Mouse (Mus musculus) CH12.LX (cell line): ENCODE measurements around the gene Gabra6. TPM values are rescaled to one million over a fixed set of nuclear protein-coding genes. Genes with fewer than 3 reads are reported as not detected.

Experiments used
- DNase-seq: peaks from one replicate; pipeline ENCODE4 v3.0.0-alpha.2; 2013; ENCODE audit errors: extremely low read depth
- H3K27ac ChIP-seq: 2 replicates; pipeline ENCODE4 v1.5.1; 2012; ENCODE audit warnings: low read depth, mild to moderate bottlenecking, control low read depth, moderate library complexity; ENCODE audit not compliant: insufficient read depth
- H3K27me3 ChIP-seq: replicated peaks from 2 replicates; pipeline ENCODE3; 2012; ENCODE audit warnings: inconsistent platforms
- H3K36me3 ChIP-seq, 2 experiments: replicated peaks in 1 of 2; 2 replicates each; pipeline versions ENCODE3 to v1.6.1; 2012; ENCODE audit warnings: inconsistent platforms in 1 of 2, low read length in 1 of 2, mild to moderate bottlenecking in 1 of 2, mixed read lengths in 1 of 2, moderate library complexity in 1 of 2; ENCODE audit not compliant: control insufficient read depth in 1 of 2, insufficient read depth in 1 of 2
- H3K4me1 ChIP-seq, 2 experiments: 2 replicates each; pipeline ENCODE4 v1.6.1; 2012; ENCODE audit warnings: inconsistent platforms in 1 of 2, moderate library complexity in 1 of 2; ENCODE audit not compliant: insufficient read depth in 2 of 2, control insufficient read depth in 1 of 2
- H3K4me2 ChIP-seq: 2 replicates; pipeline ENCODE4 v1.6.1; 2012; ENCODE audit warnings: low read depth, mild to moderate bottlenecking, control low read depth; ENCODE audit not compliant: poor library complexity, insufficient read depth, severe bottlenecking
- H3K4me3 ChIP-seq, 3 experiments: fragments of 150-350 bp in 1 of 3; sonication (generic) in 1 of 3; replicated peaks in 1 of 3; 2 replicates each; pipeline versions ENCODE3 to v1.5.1; 2011 to 2012; ENCODE audit warnings: low read depth in 2 of 3, low read length in 2 of 3, mild to moderate bottlenecking in 2 of 3, moderate library complexity in 2 of 3, control low read depth in 1 of 3, improper control_type of control experiment in 1 of 3, inconsistent platforms in 1 of 3, mixed read lengths in 1 of 3; ENCODE audit not compliant: poor library complexity in 1 of 3
- H3K79me2 ChIP-seq: replicated peaks from 2 replicates; pipeline ENCODE4 v1.6.1; 2012; ENCODE audit warnings: mild to moderate bottlenecking, moderate library complexity; ENCODE audit not compliant: control insufficient read depth, poor library complexity, insufficient read depth, severe bottlenecking; ENCODE audit errors: extremely low read depth
- H3K9ac ChIP-seq: 2 replicates; pipeline ENCODE4 v1.6.1; 2012; ENCODE audit warnings: low read depth, mild to moderate bottlenecking, control low read depth, moderate library complexity; ENCODE audit not compliant: insufficient read depth
- H3K9me3 ChIP-seq: replicated peaks from 2 replicates; pipeline ENCODE3; 2012; ENCODE audit warnings: low read length, inconsistent platforms, mixed read lengths
- BHLHE40 ChIP-seq: IDR thresholded peaks from 2 replicates; pipeline ENCODE4 v1.6.1; 2011; ENCODE audit warnings: mild to moderate bottlenecking, low read depth, low read length, improper control_type of control experiment
- CTCF ChIP-seq, 2 experiments: IDR thresholded peaks in 1 of 2; conservative IDR thresholded peaks in 1 of 2; 2 replicates each; pipeline ENCODE4 v1.5.1; 2011 to 2012; ENCODE audit warnings: low read depth in 2 of 2, low read length in 2 of 2, improper control_type of control experiment in 1 of 2, inconsistent platforms in 1 of 2, mild to moderate bottlenecking in 1 of 2, moderate library complexity in 1 of 2
- E2F4 ChIP-seq: IDR thresholded peaks from 2 replicates; pipeline ENCODE4 v1.6.1; 2011; ENCODE audit warnings: low read depth, low read length, improper control_type of control experiment; ENCODE audit not compliant: insufficient replicate concordance
- EP300 ChIP-seq: IDR thresholded peaks from 2 replicates; pipeline ENCODE4 v1.6.1; 2011; ENCODE audit warnings: low read length, improper control_type of control experiment
- GABPA ChIP-seq: IDR thresholded peaks from 2 replicates; pipeline ENCODE4 v1.6.1; 2012; ENCODE audit warnings: low read depth, low read length, improper control_type of control experiment, inconsistent platforms; ENCODE audit not compliant: insufficient replicate concordance
- HCFC1 ChIP-seq: IDR thresholded peaks from 2 replicates; pipeline ENCODE4 v1.6.1; 2012; ENCODE audit warnings: low read depth, mild to moderate bottlenecking, inconsistent platforms, low read length, improper control_type of control experiment
- IRF4 ChIP-seq: IDR thresholded peaks from 2 replicates; pipeline ENCODE4 v1.6.1; 2014; ENCODE audit warnings: low read depth, mild to moderate bottlenecking, inconsistent platforms, low read length, improper control_type of control experiment
- JUND ChIP-seq: conservative IDR thresholded peaks from 2 replicates; pipeline ENCODE4 v1.6.1; 2011; ENCODE audit warnings: low read depth, low read length, improper control_type of control experiment
- KAT2A ChIP-seq: IDR thresholded peaks from 2 replicates; pipeline ENCODE4 v1.6.1; 2012; ENCODE audit warnings: low read length, improper control_type of control experiment, inconsistent platforms; ENCODE audit not compliant: insufficient replicate concordance
- MAX ChIP-seq: IDR thresholded peaks from 2 replicates; pipeline ENCODE4 v1.6.1; 2011; ENCODE audit warnings: low read length, improper control_type of control experiment
- MAZ ChIP-seq: IDR thresholded peaks from 2 replicates; pipeline ENCODE4 v1.6.1; 2012; ENCODE audit warnings: low read depth, mild to moderate bottlenecking, inconsistent platforms, low read length, improper control_type of control experiment, moderate library complexity
- MEF2A ChIP-seq: IDR thresholded peaks from 2 replicates; pipeline ENCODE4 v1.6.1; 2014; ENCODE audit warnings: low read depth, mild to moderate bottlenecking, inconsistent platforms, low read length, improper control_type of control experiment, borderline replicate concordance
- POLR2A ChIP-seq: IDR thresholded peaks from 2 replicates; pipeline ENCODE4 v1.6.1; 2011; ENCODE audit warnings: low read depth, mild to moderate bottlenecking, improper control_type of control experiment, low read length
- SMC3 ChIP-seq: IDR thresholded peaks from 2 replicates; pipeline ENCODE4 v1.6.1; 2011; ENCODE audit warnings: low read depth, low read length, improper control_type of control experiment
- TBP ChIP-seq: conservative IDR thresholded peaks from 2 replicates; pipeline ENCODE4 v1.6.1; 2011; ENCODE audit warnings: low read depth, low read length, improper control_type of control experiment
- TCF12 ChIP-seq: IDR thresholded peaks from 2 replicates; pipeline ENCODE4 v1.6.1; 2014; ENCODE audit warnings: low read depth, mild to moderate bottlenecking, inconsistent platforms, low read length, improper control_type of control experiment
- UBTF ChIP-seq: IDR thresholded peaks from 2 replicates; pipeline ENCODE4 v1.6.1; 2012; ENCODE audit warnings: low read depth, mild to moderate bottlenecking, inconsistent platforms, low read length, improper control_type of control experiment, moderate library complexity
- USF1 ChIP-seq: IDR thresholded peaks from 2 replicates; pipeline ENCODE4 v1.6.1; 2014; ENCODE audit warnings: low read depth, mild to moderate bottlenecking, inconsistent platforms, low read length, improper control_type of control experiment
- USF2 ChIP-seq: conservative IDR thresholded peaks from 2 replicates; pipeline ENCODE4 v1.6.1; 2011; ENCODE audit warnings: low read depth, low read length, improper control_type of control experiment
- ZC3H11A ChIP-seq: IDR thresholded peaks from 2 replicates; pipeline ENCODE4 v1.6.1; 2012; ENCODE audit warnings: low read depth, mild to moderate bottlenecking, inconsistent platforms, low read length, improper control_type of control experiment
- dilution Hi-C: fragments of 300-500 bp; cut with MboI; formaldehyde crosslinking; loops from 2 replicates; pipeline ENCODE4 v1.14.3; 2020; ENCODE audit warnings: low sequenced_read_pairs; ENCODE audit not compliant: extremely low pct_unique_long_range_greater_than_20kb, extremely low pct_ligation_motif_present
- in situ Hi-C: fragments of 300-500 bp; cut with MboI; formaldehyde crosslinking; loops from 3 replicates; pipeline ENCODE4 v1.14.3; 2019; ENCODE audit warnings: low sequenced_read_pairs, low pct_ligation_motif_present, low pct_unique_long_range_greater_than_20kb, mixed read lengths
- polyA plus RNA-seq: library from polyadenylated mRNA; unstranded; fragments of >175 nt; gene quantifications from 2 replicates; pipeline ENCODE4 v1.2.1, GENCODE M21; 2012; ENCODE audit warnings: low read depth; ENCODE audit not compliant: insufficient read length
- total RNA-seq, 2 experiments: library from RNA; depleted of rRNA; stranded (reverse); fragments of 300-350 nt in 1 of 2; fragments of >200 nt in 1 of 2; gene quantifications; 2 replicates each; pipeline ENCODE4 v1.2.3; 2012 to 2014

Gene Gabra6
- total RNA-seq (2012; rRNA removed), result not detected in 2 replicates
- not detected in 2 replicates for total RNA-seq (2014; rRNA removed)
- polyA plus RNA-seq, result not detected in 2 replicates

DNA sequence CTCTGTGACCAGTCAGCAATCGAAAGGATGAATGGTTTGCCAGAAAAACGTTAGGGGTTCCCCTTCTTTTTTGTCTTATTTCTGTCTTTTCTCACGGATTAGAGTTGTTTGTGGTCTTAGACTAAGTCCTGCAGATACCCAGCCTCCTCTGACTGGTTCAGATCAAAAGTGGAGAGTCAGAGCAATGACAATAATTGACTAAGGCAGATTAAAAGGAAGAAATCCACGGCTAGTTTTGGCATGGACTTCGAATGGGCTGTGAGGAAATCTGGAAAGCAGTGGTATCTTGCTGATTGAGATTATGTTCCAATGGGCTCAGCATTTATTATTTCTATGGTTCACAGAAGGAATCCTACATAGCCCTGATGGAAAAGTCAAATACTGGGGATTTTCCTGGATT lies at the start of gene Gabra6:
Gabra6 (minus strand) TSS at position 191 of the 400 bp plus-strand sequence.
- Histone ChIP-seq H3K9me3 (no peaks in the 10 kb centered on the region), H3K9ac (no peak within 1 kb of the TSS), H3K4me1 (no peaks in the 10 kb centered on the region), H3K79me2 (no peaks in the 10 kb centered on the region), H3K4me3 (no peak within 1 kb of the TSS), H3K36me3 (no peaks in the 10 kb centered on the region), H3K27ac (no peak within 1 kb of the TSS), H3K27me3 (no peaks in the 10 kb centered on the region), H3K4me2 (no peak within 1 kb of the TSS)
- no peak for DNase-seq
- in situ Hi-C loops, result no loop called here
- dilution Hi-C loops, result no loop called here
- TF ChIP-seq EP300 (no peak), SMC3 (no peak), JUND (no peak), IRF4 (no peak), MAX (no peak), UBTF (no peak), ZC3H11A (no peak), GABPA (no peak), TBP (no peak), USF2 (no peak)

DNA sequence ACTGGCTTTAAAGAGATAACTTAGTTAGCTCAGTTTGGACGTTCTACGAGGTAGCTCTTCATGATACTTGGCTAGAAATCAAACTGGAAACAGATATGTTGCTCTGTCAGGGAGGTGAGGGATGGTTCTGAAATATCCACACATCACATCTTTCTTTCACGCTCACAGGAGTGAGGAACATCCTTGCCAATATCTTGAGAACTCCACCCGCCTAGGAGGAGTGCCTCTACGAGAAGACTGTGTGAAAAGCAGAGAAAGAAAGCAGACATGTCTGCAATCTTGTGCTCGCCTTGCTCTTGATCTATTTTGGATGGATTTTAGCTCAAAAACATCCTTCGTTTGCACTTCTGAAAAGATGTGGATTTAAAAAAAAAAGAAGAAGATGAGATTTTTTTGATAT lies 44.7 kb upstream of the Gabra6 start:
- Histone ChIP-seq H3K27me3 (no peaks in the 10 kb centered on the region), H3K79me2 (no peaks in the 10 kb centered on the region), H3K4me2 (no peak overlapping the region), H3K9me3 (no peaks in the 10 kb centered on the region), H3K36me3 (no peaks in the 10 kb centered on the region), H3K4me1 (no peaks in the 10 kb centered on the region), H3K4me3 (no peak overlapping the region), H3K9ac (no peak overlapping the region), H3K27ac (no peak overlapping the region)
- no peak for DNase-seq
- in situ Hi-C loops, result no loop called here
- dilution Hi-C loops, result no loop called here
- TF ChIP-seq KAT2A, result no peak
- TF ChIP-seq POLR2A, result no peak
- TF ChIP-seq MEF2A, result no peak
- no peak for TF ChIP-seq HCFC1
- TF ChIP-seq MAZ, result no peak
- TF ChIP-seq CTCF (conservative IDR thresholded peaks at IDR 0.05 in 1 of 2, IDR thresholded peaks at IDR 0.05 in 1 of 2; ENCODE audit: low read depth in 2 of 2, low read length in 2 of 2), result no peak
- TF ChIP-seq EP300, result no peak
- TF ChIP-seq USF1, result no peak
- no peak for TF ChIP-seq TCF12
- TF ChIP-seq E2F4, result no peak
- TF ChIP-seq IRF4, result no peak
- no peak for TF ChIP-seq JUND
- no peak for TF ChIP-seq SMC3
- no peak for TF ChIP-seq BHLHE40
